Mouse (Mus musculus) limb, embryonic 13.5 days (tissue): ENCODE measurements around the gene Tpi1. TPM values are rescaled to one million over a fixed set of nuclear protein-coding genes. Genes with fewer than 3 reads are reported as not detected.

Experiments
- ATAC-seq: fragments of 200-750 bp; cut with Nextera tagmentation; 2 replicates; pipeline ENCODE4 v1.8.0; 2017; ENCODE audit warnings: low read depth, moderate number of reproducible peaks, moderate TSS enrichment; ENCODE audit not compliant: low FRiP score
- H3K27ac ChIP-seq: fragments of 300-500 bp; sonication (generic); 2 replicates; pipeline ENCODE4 v1.5.1; 2015; ENCODE audit warnings: inconsistent platforms, mild to moderate bottlenecking, moderate library complexity
- H3K27me3 ChIP-seq: fragments of 300-500 bp; sonication (generic); 2 replicates; pipeline ENCODE4 v1.6.1; 2015; ENCODE audit warnings: mild to moderate bottlenecking, inconsistent platforms
- H3K36me3 ChIP-seq: fragments of 300-500 bp; sonication (generic); 2 replicates; pipeline ENCODE4 v1.6.1; 2015; ENCODE audit warnings: inconsistent platforms, mild to moderate bottlenecking, moderate library complexity
- H3K4me1 ChIP-seq: fragments of 300-500 bp; sonication (generic); 2 replicates; pipeline ENCODE4 v1.6.1; 2015; ENCODE audit warnings: inconsistent platforms
- H3K4me2 ChIP-seq: fragments of 300-500 bp; sonication (generic); replicated peaks from 2 replicates; pipeline ENCODE4 v1.6.1; 2015; ENCODE audit warnings: inconsistent platforms, mild to moderate bottlenecking, moderate library complexity
- H3K4me3 ChIP-seq: fragments of 300-500 bp; sonication (generic); 2 replicates; pipeline ENCODE4 v1.5.1; 2015; ENCODE audit warnings: moderate library complexity, mild to moderate bottlenecking, inconsistent platforms
- H3K9ac ChIP-seq: fragments of 300-500 bp; sonication (generic); 2 replicates; pipeline ENCODE4 v1.6.1; 2015; ENCODE audit warnings: mild to moderate bottlenecking, inconsistent platforms
- H3K9me3 ChIP-seq: fragments of 300-500 bp; sonication (generic); 2 replicates; pipeline ENCODE4 v1.6.1; 2016; ENCODE audit warnings: inconsistent platforms
- WGBS: fragments of 180-500 bp; shearing (Covaris S2); methylation state at CpG from one replicate; pipeline ENCODE4 v1.1.7; 2015; 5-methylcytosine and 5-hydroxymethylcytosine counted together
- polyA plus RNA-seq: library from polyadenylated mRNA; unstranded; fragments of >200 nt; fragmentation: Nextera tagmentation; extraction: Ambion mirVana; gene quantifications from 2 replicates; pipeline ENCODE4 v1.2.1, GENCODE M21; 2015

Gene Tpi1
- polyA plus RNA-seq, 1 experiment from 2014 or later = 803 TPM

- no peak overlapping the region for H3K4me3 ChIP-seq
- peaks cover 69% of the 10 kb centered on the region for H3K27me3 ChIP-seq
- no peaks in the 10 kb centered on the region for H3K9me3 ChIP-seq
- ATAC-seq = no peak
- H3K36me3 ChIP-seq = no peaks in the 10 kb centered on the region; the same call in 1 of the 2 replicates
- no peak overlapping the region for H3K27ac ChIP-seq
- H3K4me1 ChIP-seq = peaks cover 23% of the 10 kb centered on the region
- H3K9ac ChIP-seq = no peak overlapping the region
- H3K4me2 ChIP-seq = no peak overlapping the region
- 82% methylated on average over 7 of the region's 7 CpGs for WGBS
Measured at GRCm38 (mm10) chr6:124765951-124766350, 48.1 kb downstream of the Tpi1 start.

Other genes with a start within 250 kb of the Tpi1 start
- not detected in 2 replicates for gene C1rb, start 244.0 kb downstream of the Tpi1 start, polyA plus RNA-seq
- gene C1s2, start 178.2 kb downstream of the Tpi1 start, polyA plus RNA-seq = 0.24 TPM in 1 of 2 replicates, not detected in the other
- gene Lpcat3, start 151.3 kb downstream of the Tpi1 start, polyA plus RNA-seq = 56.4 and 57.0 TPM in 2 replicates
- gene Emg1, start 102.1 kb downstream of the Tpi1 start, polyA plus RNA-seq = 190 and 201 TPM in 2 replicates
- 324 and 325 TPM in 2 replicates for gene Phb2, start 102.0 kb downstream of the Tpi1 start, polyA plus RNA-seq
- gene Ptpn6, start 75.6 kb downstream of the Tpi1 start, polyA plus RNA-seq = 9.0 and 10.9 TPM in 2 replicates
- gene Grcc10, start 72.9 kb downstream of the Tpi1 start, polyA plus RNA-seq = 480 and 513 TPM in 2 replicates
- 0.11 TPM in 1 of 2 replicates, not detected in the other for gene Gm45234, start 58.3 kb downstream of the Tpi1 start, polyA plus RNA-seq
- 19.6 and 20.0 TPM in 2 replicates for gene Atn1, start 57.8 kb downstream of the Tpi1 start, polyA plus RNA-seq
- 7.2 and 7.7 TPM in 2 replicates for gene Eno2, start 44.6 kb downstream of the Tpi1 start, polyA plus RNA-seq
- 0.59 and 0.86 TPM in 2 replicates for gene Lrrc23, start 34.6 kb downstream of the Tpi1 start, polyA plus RNA-seq
- 10.4 and 12.3 TPM in 2 replicates for gene Spsb2, start 5.6 kb downstream of the Tpi1 start, polyA plus RNA-seq
- 165 and 177 TPM in 2 replicates for gene Usp5, start 15.2 kb upstream of the Tpi1 start, polyA plus RNA-seq
- gene Cdca3, start 15.3 kb upstream of the Tpi1 start, polyA plus RNA-seq = 166 and 172 TPM in 2 replicates
- gene Gnb3, start 26.0 kb upstream of the Tpi1 start, polyA plus RNA-seq = 1.0 and 1.3 TPM in 2 replicates
- gene P3h3, start 43.5 kb upstream of the Tpi1 start, polyA plus RNA-seq = 60.4 and 61.2 TPM in 2 replicates
- gene Gpr162, start 49.7 kb upstream of the Tpi1 start, polyA plus RNA-seq = 2.9 and 3.5 TPM in 2 replicates
- 0.04 and 0.15 TPM in 2 replicates for gene Cd4, start 73.9 kb upstream of the Tpi1 start, polyA plus RNA-seq
- gene Lag3, start 97.4 kb upstream of the Tpi1 start, polyA plus RNA-seq = 1.7 and 3.1 TPM in 2 replicates
- 303 and 321 TPM in 2 replicates for gene Ptms, start 105.8 kb upstream of the Tpi1 start, polyA plus RNA-seq
- gene Mlf2, start 117.1 kb upstream of the Tpi1 start, polyA plus RNA-seq = 354 and 355 TPM in 2 replicates
- 128 and 133 TPM in 2 replicates for gene Cops7a, start 151.2 kb upstream of the Tpi1 start, polyA plus RNA-seq
- gene Pianp, start 182.4 kb upstream of the Tpi1 start, polyA plus RNA-seq = 15.7 and 19.0 TPM in 2 replicates
- gene Zfp384, start 194.8 kb upstream of the Tpi1 start, polyA plus RNA-seq = 20.6 and 21.2 TPM in 2 replicates
- 183 and 190 TPM in 2 replicates for gene Ing4, start 225.5 kb upstream of the Tpi1 start, polyA plus RNA-seq
- 16.5 and 19.2 TPM in 2 replicates for gene Acrbp, start 235.4 kb upstream of the Tpi1 start, polyA plus RNA-seq